Mouse (Mus musculus) E14TG2a.4 (cell line): ENCODE measurements around the gene Cfap206.

ENCODE experiments used
- CTCF ChIP-seq: conservative IDR thresholded peaks from 2 replicates; pipeline ENCODE4 v1.5.1; 2014; ENCODE audit warnings: low read length
- NANOG ChIP-seq: IDR thresholded peaks from 2 replicates; pipeline ENCODE4 v1.6.1; 2014; ENCODE audit warnings: borderline replicate concordance, low read length, mixed read lengths
- POU5F1 ChIP-seq: IDR thresholded peaks from 2 replicates; pipeline ENCODE4 v1.6.1; 2014; ENCODE audit warnings: low read length, borderline replicate concordance

- TF ChIP-seq CTCF (peak; percentile 59), POU5F1 (no peak), NANOG (peak; percentile 39; the same call in 1 of the 2 replicates)
These were observed 9.7 kb downstream of the Cfap206 start for GRCm38 (mm10) chr4:34720127-34720895.
